Mouse (Mus musculus) heart, adult 8-10 months (tissue): ENCODE results near the gene Gstt1. TPM values are rescaled to one million over a fixed set of nuclear protein-coding genes. Genes with fewer than 3 reads are reported as not detected.
"Not testable (repeated sequence)": the region's sequence is repeated elsewhere in the genome, so short reads cannot be mapped to it uniquely, and the experiment has no call there.

Experiments
- DNase-seq: peaks from one replicate; pipeline ENCODE4 v3.0.0; 2022; ENCODE audit warnings: low spot score
- total RNA-seq, 4 experiments: library from RNA; stranded (reverse); gene quantifications; 2 replicates each; pipeline ENCODE4 v1.2.4; 2022

The Gstt1 gene
- total RNA-seq, 4 experiments from 2014 or later: 15.7 to 26.4 (median 22.1) TPM

GRCm38 (mm10) chr10:75818641-75819040, 20.3 kb upstream of the Gstt1 start:
- DNase-seq: no peak

GRCm38 (mm10) chr10:75804217-75804616, 5.8 kb upstream of the Gstt1 start:
- no peak for DNase-seq

GRCm38 (mm10) chr10:75797619-75798175, 687 bp downstream of the Gstt1 start:
- DNase-seq: peak; percentile 51

- no peak for DNase-seq
Observed at GRCm38 (mm10) chr10:75796731-75797516, 1.5 kb downstream of the Gstt1 start.

GRCm38 (mm10) chr10:75794880-75795279, 3.5 kb downstream of the Gstt1 start:
- DNase-seq: no peak

- DNase-seq: no peak
Observed at GRCm38 (mm10) chr10:75790773-75791172, 7.6 kb downstream of the Gstt1 start.

GRCm38 (mm10) chr10:75789841-75790240, 8.5 kb downstream of the Gstt1 start:
- no peak for DNase-seq

- DNase-seq: no peak
Observed at GRCm38 (mm10) chr10:75789081-75789735, 9.2 kb downstream of the Gstt1 start.

- no peak for DNase-seq
Observed at GRCm38 (mm10) chr10:75788277-75788676, 10.1 kb downstream of the Gstt1 start.

- no peak for DNase-seq
Observed at GRCm38 (mm10) chr10:75785442-75785841, 12.9 kb downstream of the Gstt1 start.

- peak; percentile 82 for DNase-seq
Observed at GRCm38 (mm10) chr10:75780769-75781578, 17.4 kb downstream of the Gstt1 start, which contains the start of the genes Gm20441 and Gstt3. Gene Gm20441 (minus strand): TSS chr10:75780954. Gene Gstt3 (minus strand): TSS chr10:75781414.

- DNase-seq: no peak
Observed at GRCm38 (mm10) chr10:75779206-75780174, 18.9 kb downstream of the Gstt1 start.

- no peak for DNase-seq
Observed at GRCm38 (mm10) chr10:75777885-75778284, 20.5 kb downstream of the Gstt1 start.

- DNase-seq: no peak
Observed at GRCm38 (mm10) chr10:75776562-75776961, 21.8 kb downstream of the Gstt1 start.

- DNase-seq: no peak
Observed at GRCm38 (mm10) chr10:75774587-75774986, 23.8 kb downstream of the Gstt1 start.

- no peak for DNase-seq
Observed at GRCm38 (mm10) chr10:75774102-75774501, 24.3 kb downstream of the Gstt1 start.

GRCm38 (mm10) chr10:75772795-75773664, 25.4 kb downstream of the Gstt1 start, which contains the start of gene Ddt:
Gene Ddt (minus strand): TSS chr10:75773414.
- DNase-seq: peak; percentile 80

GRCm38 (mm10) chr10:75767756-75768155, 30.6 kb downstream of the Gstt1 start:
- not testable (repeated sequence) for DNase-seq

- no peak for DNase-seq
Observed at GRCm38 (mm10) chr10:75766856-75767255, 31.5 kb downstream of the Gstt1 start.
